ENCODE assay signal across 8 mouse cellular contexts in genomic region chr6:119544518-119544864, GRCm38 (mm10). TPM values are rescaled to one million over a fixed set of nuclear protein-coding genes. Genes with fewer than 3 reads are reported as not detected.
DNase-seq lines count a peak whose midpoint lies in the region; ATAC-seq and TF ChIP-seq lines count a peak whose summit lies in the region.

No protein-coding gene starts in this region.

- peaks cover 27% of the 10 kb centered on the region for H3K27me3 ChIP-seq in heart, embryonic 14.5 days (ENCODE audit: control insufficient read depth, insufficient read depth, low read length)
- H3K27me3 ChIP-seq in liver, embryonic 13.5 days, result peaks cover 70% of the 10 kb centered on the region

- H3K9ac ChIP-seq in heart, embryonic 14.5 days (ENCODE audit: low read length), result peak overlapping the region; percentile 81
- H3K9ac ChIP-seq in liver, embryonic 13.5 days, result 0 out of 2 replicates have a peak overlapping the region, but pooled peaks have one; percentile 37

- peaks cover 0 to 4% of the 10 kb centered on the region in 2 experiments; a peak in 2 of 4 replicates for H3K4me1 ChIP-seq in heart, embryonic 14.5 days (ENCODE audit: control insufficient read depth in 2 of 2, insufficient read depth in 2 of 2, low read length in 2 of 2)
- H3K4me1 ChIP-seq in liver, embryonic 13.5 days (replicated peaks), result no peaks in the 10 kb centered on the region; the same call in 1 of the 2 replicates

- H3K4me3 ChIP-seq in left cerebral cortex, adult 2 months, result peak overlapping the region; percentile 58
- H3K4me3 ChIP-seq in heart, embryonic 14.5 days (ENCODE audit: control insufficient read depth in 1 of 2, insufficient read depth in 1 of 2, low read depth in 1 of 2, low read length in 2 of 2), result peak overlapping the region; percentile 77 to 90
- peak overlapping the region; percentile 58 for H3K4me3 ChIP-seq in liver, embryonic 13.5 days (replicated peaks)

- no peak overlapping the region for H3K27ac ChIP-seq in left cerebral cortex, adult 2 months
- H3K27ac ChIP-seq in heart, embryonic 14.5 days (replicated peaks in 1 of 2; ENCODE audit: control insufficient read depth in 1 of 2, insufficient read depth in 1 of 2, low read depth in 2 of 2, low read length in 2 of 2), result peak overlapping the region in 1 of 2 experiments; percentile 15; a peak in 2 of 4 replicates
- no peak overlapping the region for H3K27ac ChIP-seq in liver, embryonic 13.5 days

- no peak for TF ChIP-seq POLR2A in brain, embryonic 14.5 days (IDR thresholded peaks at IDR 0.05; ENCODE audit: borderline replicate concordance, extremely low read depth, insufficient read depth, insufficient read length, poor library complexity, severe bottlenecking)

- no peak; the same call in 1 of the 2 replicates for ATAC-seq in heart, embryonic 14.5 days (ENCODE audit: insufficient number of reproducible peaks, insufficient read depth, low FRiP score, low read depth)
- ATAC-seq in liver, embryonic 13.5 days (ENCODE audit: low read depth), result no peak

- intact Hi-C loops in left cerebral cortex, adult 2 months (cut with DNase I), result no loop called here
- intact Hi-C loops in left cerebral cortex, postnatal 4 days (cut with DNase I), result loop anchor here (5.0 kb wide), 1 partner anchor 52 kb away; no protein-coding TSS in a partner anchor

- H3K9me3 ChIP-seq in heart, embryonic 14.5 days (ENCODE audit: control insufficient read depth, low read length), result no peaks in the 10 kb centered on the region
- no peaks in the 10 kb centered on the region for H3K9me3 ChIP-seq in liver, embryonic 13.5 days (replicated peaks)

- WGBS in heart, embryonic 14.5 days, result 3% methylated on average over 14 of the region's 14 CpGs
- 1% methylated on average over 14 of the region's 14 CpGs for WGBS in liver, embryonic 13.5 days (ENCODE audit: insufficient replicate concordance)

- TF ChIP-seq CTCF in left cerebral cortex, adult 2 months (IDR thresholded peaks at IDR 0.05), result no peak
- no peak for TF ChIP-seq CTCF in brain, embryonic 14.5 days (IDR thresholded peaks at IDR 0.05; ENCODE audit: borderline replicate concordance, extremely low read depth, insufficient read depth, insufficient read length)

- no peak for DNase-seq in left cerebral cortex, adult 2 months (ENCODE audit: extremely low spot score in 1 of 2, low spot score in 2 of 2)
- DNase-seq in left cerebral cortex, adult 9 months (ENCODE audit: low spot score in 2 of 2), result no peak
- DNase-seq in brain, embryonic 14.5 days (ENCODE audit: low read depth), result peak; percentile 51
- no peak for DNase-seq in liver, embryonic 13.5 days
- peak; percentile 30 for DNase-seq in yolk sac, embryonic 10.5 days (ENCODE audit: low spot score)
- DNase-seq in left cerebral cortex, postnatal 4 days, result no peak
- no peak for DNase-seq in testis, postnatal 10 days (ENCODE audit: low spot score)

- peak overlapping the region; percentile 94 for H3K4me2 ChIP-seq in heart, embryonic 14.5 days (ENCODE audit: low read length)
- H3K4me2 ChIP-seq in liver, embryonic 13.5 days, result peak overlapping the region; percentile 72

- H3K36me3 ChIP-seq in heart, embryonic 14.5 days (ENCODE audit: control insufficient read depth, insufficient read depth, low read length), result no peaks in the 10 kb centered on the region
- H3K36me3 ChIP-seq in liver, embryonic 13.5 days, result no peaks in the 10 kb centered on the region

RNA-seq across cellular contexts. Expression of gene Wnt5b, which starts 0.3 kb away (rescaled TPM):
- total RNA-seq in left cerebral cortex, adult 2 months (2021), result 1 to 10 TPM; 1.7 to 1.9 TPM
- polyA plus RNA-seq in brain, embryonic 14.5 days (2012; rRNA removed), result 3.1 and 3.5 TPM in 2 replicates
- polyA plus RNA-seq in heart, embryonic 14.5 days (2014; fragmentation: Nextera tagmentation; extraction: Ambion mirVana), result 7.6 and 8.6 TPM in 2 replicates
- polyA plus RNA-seq in liver, embryonic 13.5 days (2015; fragmentation: Nextera tagmentation; extraction: Ambion mirVana), result 0.31 and 0.52 TPM in 2 replicates
- total RNA-seq in left cerebral cortex, postnatal 4 days (2021), result 1 to 10 TPM; 2.4 to 3.0 TPM

Comparison
In these comparisons a context has a peak if more than half of its experiments do, and no peak if none do; other contexts are left out.
1. DNase-seq: peak in brain, embryonic 14.5 days (single experiment) and yolk sac, embryonic 10.5 days (single experiment); none in left cerebral cortex, adult 2 months (0 of 2), left cerebral cortex, adult 9 months (0 of 2), liver, embryonic 13.5 days (single experiment), left cerebral cortex, postnatal 4 days (single experiment) and testis, postnatal 10 days (single experiment).
2. Peak in every context shown above with its lines, with median percentiles within 50 percentile points of each other: H3K4me3 ChIP-seq.